In genomic region chr2:50151401-50151800, GRCm38 (mm10) we compare ENCODE assay signal across 15 mouse cellular contexts.
"Had no signal": no experiment of that assay in that cellular context is flagged by ENCODE, and none has a peak within 500 bp of the region (broad histone marks: within the 10 kb centered on the region; RNA-seq: fewer than 3 reads in every experiment).

No protein-coding gene starts in this region.

- DNase-seq: kidney, adult 18-20 months; kidney, postnatal 25 days; left cerebral cortex, postnatal 4 days; liver, embryonic 13.5 days; lung, adult 2 months; lung, postnatal 14 days; lung, postnatal 4 days; midbrain, embryonic 14.5 days; right cerebral cortex, postnatal 4 days; spleen, adult 18-20 months; thymus, adult 18-20 months; thymus, postnatal 36 days had no signal

- H3K4me3 ChIP-seq: liver, embryonic 13.5 days; stomach, embryonic 15.5 days had no signal

- H3K4me1 ChIP-seq: liver, embryonic 13.5 days had no signal

- H3K27me3 ChIP-seq: liver, embryonic 13.5 days; stomach, embryonic 15.5 days had no signal

- H3K27ac ChIP-seq: kidney, postnatal 0 days; liver, embryonic 13.5 days had no signal

- H3K9ac ChIP-seq: liver, embryonic 13.5 days; stomach, embryonic 15.5 days had no signal

- H3K4me2 ChIP-seq: liver, embryonic 13.5 days; midbrain, embryonic 11.5 days; stomach, embryonic 15.5 days had no signal

- H3K36me3 ChIP-seq: liver, embryonic 13.5 days; stomach, embryonic 15.5 days had no signal

- H3K9me3 ChIP-seq: liver, embryonic 13.5 days; stomach, embryonic 15.5 days had no signal
